Mouse (Mus musculus): ENCODE measurements around the gene Tmeff2. TPM values are rescaled to one million over a fixed set of nuclear protein-coding genes. Genes with fewer than 3 reads are reported as not detected.

The Tmeff2 gene
- polyA plus RNA-seq, 1 experiment from 2014 or later = 1.7 TPM

- H3K4me2 ChIP-seq = no peak overlapping the region
- no peak overlapping the region for H3K9ac ChIP-seq (ENCODE audit: low read depth, low read length)
- H3K9me3 ChIP-seq (replicated peaks; ENCODE audit: control insufficient read depth, low read length) = no peaks in the 10 kb centered on the region
- no peak overlapping the region for H3K4me3 ChIP-seq (ENCODE audit: low read depth, low read length)
- ATAC-seq (replicated peaks; ENCODE audit: insufficient number of reproducible peaks, low FRiP score, low TSS enrichment) = no peak
- H3K27me3 ChIP-seq (ENCODE audit: control insufficient read depth, insufficient read depth, low read length) = no peaks in the 10 kb centered on the region
- 71% methylated on average over 3 of the region's 3 CpGs for WGBS (ENCODE audit: insufficient replicate concordance)
- H3K27ac ChIP-seq (ENCODE audit: low read depth, low read length) = no peak overlapping the region
- H3K36me3 ChIP-seq (ENCODE audit: control insufficient read depth, insufficient read depth, low read length) = no peaks in the 10 kb centered on the region
- no peaks in the 10 kb centered on the region for H3K4me1 ChIP-seq (ENCODE audit: control insufficient read depth, insufficient read depth, low read length)
These were observed 99.3 kb downstream of the Tmeff2 start for GRCm38 (mm10) chr1:50999793-51000192.

DNA sequence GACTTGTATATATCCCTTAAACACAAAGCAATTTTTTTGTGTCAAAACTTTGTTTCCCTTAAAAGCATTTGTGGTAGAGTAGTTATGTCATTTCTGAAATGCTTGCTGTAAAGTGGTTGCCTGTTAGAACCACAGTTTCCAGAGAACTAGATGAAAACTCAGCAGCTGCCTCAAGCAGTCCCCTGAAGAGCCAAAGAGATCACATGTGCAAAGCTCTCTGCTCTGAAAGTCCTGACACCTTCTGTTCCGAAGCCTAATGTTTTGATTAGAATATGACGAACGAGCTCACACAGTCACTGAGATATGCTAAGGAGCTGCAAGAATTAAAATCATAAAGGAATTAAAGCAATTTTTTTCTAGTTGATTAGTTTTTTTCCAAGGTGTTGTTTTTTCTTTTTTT is 107.9 kb downstream of the Tmeff2 start:
- Histone ChIP-seq H3K9me3 (replicated peaks; ENCODE audit: control insufficient read depth, low read length) (no peaks in the 10 kb centered on the region), H3K4me2 (no peak overlapping the region), H3K9ac (ENCODE audit: low read depth, low read length) (no peak overlapping the region), H3K27me3 (ENCODE audit: control insufficient read depth, insufficient read depth, low read length) (no peaks in the 10 kb centered on the region), H3K27ac (ENCODE audit: low read depth, low read length) (no peak overlapping the region), H3K4me1 (ENCODE audit: control insufficient read depth, insufficient read depth, low read length) (no peaks in the 10 kb centered on the region), H3K36me3 (ENCODE audit: control insufficient read depth, insufficient read depth, low read length) (no peaks in the 10 kb centered on the region), H3K4me3 (ENCODE audit: low read depth, low read length) (no peak overlapping the region)
- 62% methylated on average over 3 of the region's 3 CpGs for WGBS (ENCODE audit: insufficient replicate concordance)
- ATAC-seq (replicated peaks; ENCODE audit: insufficient number of reproducible peaks, low FRiP score, low TSS enrichment) = no peak

DNA sequence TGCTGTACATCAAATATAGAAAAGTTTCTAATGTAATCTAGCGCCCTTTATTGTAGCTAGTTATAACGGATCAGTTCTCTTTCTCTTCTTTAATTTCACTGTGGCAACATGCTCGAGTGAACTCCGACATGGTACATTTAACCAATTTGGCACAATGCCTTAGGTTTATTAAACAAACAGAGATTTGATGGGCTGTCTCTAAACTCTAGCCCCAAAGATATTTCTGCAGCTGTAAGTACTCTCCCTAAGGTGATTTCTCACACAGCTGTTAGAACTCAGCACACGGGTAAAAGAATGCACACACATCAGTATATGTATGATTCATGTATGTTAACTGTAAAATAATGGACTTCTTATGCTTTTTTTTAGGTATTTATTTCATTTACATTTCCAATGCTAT is 139.8 kb downstream of the Tmeff2 start:
- no peak overlapping the region for H3K4me3 ChIP-seq (ENCODE audit: low read depth, low read length)
- no peak overlapping the region for H3K9ac ChIP-seq (ENCODE audit: low read depth, low read length)
- H3K4me1 ChIP-seq (ENCODE audit: control insufficient read depth, insufficient read depth, low read length) = no peaks in the 10 kb centered on the region
- no peak overlapping the region for H3K27ac ChIP-seq (ENCODE audit: low read depth, low read length)
- WGBS (ENCODE audit: insufficient replicate concordance) = 79% methylated on average over 5 of the region's 5 CpGs
- no peaks in the 10 kb centered on the region for H3K27me3 ChIP-seq (ENCODE audit: control insufficient read depth, insufficient read depth, low read length)
- H3K36me3 ChIP-seq (ENCODE audit: control insufficient read depth, insufficient read depth, low read length) = no peaks in the 10 kb centered on the region
- ATAC-seq (replicated peaks; ENCODE audit: insufficient number of reproducible peaks, low FRiP score, low TSS enrichment) = no peak
- no peak overlapping the region for H3K4me2 ChIP-seq
- H3K9me3 ChIP-seq (replicated peaks; ENCODE audit: control insufficient read depth, low read length) = no peaks in the 10 kb centered on the region

GRCm38 (mm10) chr1:51044810-51045209 is 144.4 kb downstream of the Tmeff2 start:
- no peak overlapping the region for H3K4me2 ChIP-seq
- no peak overlapping the region for H3K27ac ChIP-seq (ENCODE audit: low read depth, low read length)
- no peaks in the 10 kb centered on the region for H3K27me3 ChIP-seq (ENCODE audit: control insufficient read depth, insufficient read depth, low read length)
- no peak for ATAC-seq (replicated peaks; ENCODE audit: insufficient number of reproducible peaks, low FRiP score, low TSS enrichment)
- no peaks in the 10 kb centered on the region for H3K4me1 ChIP-seq (ENCODE audit: control insufficient read depth, insufficient read depth, low read length)
- WGBS (ENCODE audit: insufficient replicate concordance) = 84% methylated on average over 7 of the region's 7 CpGs
- no peaks in the 10 kb centered on the region for H3K9me3 ChIP-seq (replicated peaks; ENCODE audit: control insufficient read depth, low read length)
- no peaks in the 10 kb centered on the region for H3K36me3 ChIP-seq (ENCODE audit: control insufficient read depth, insufficient read depth, low read length)
- H3K4me3 ChIP-seq (ENCODE audit: low read depth, low read length) = no peak overlapping the region
- H3K9ac ChIP-seq (ENCODE audit: low read depth, low read length) = no peak overlapping the region

- Histone ChIP-seq H3K36me3 (ENCODE audit: control insufficient read depth, insufficient read depth, low read length) (no peaks in the 10 kb centered on the region), H3K4me2 (no peak overlapping the region), H3K4me1 (ENCODE audit: control insufficient read depth, insufficient read depth, low read length) (no peaks in the 10 kb centered on the region), H3K9ac (ENCODE audit: low read depth, low read length) (no peak overlapping the region), H3K4me3 (ENCODE audit: low read depth, low read length) (no peak overlapping the region), H3K27me3 (ENCODE audit: control insufficient read depth, insufficient read depth, low read length) (no peaks in the 10 kb centered on the region), H3K9me3 (replicated peaks; ENCODE audit: control insufficient read depth, low read length) (no peaks in the 10 kb centered on the region), H3K27ac (ENCODE audit: low read depth, low read length) (no peak overlapping the region)
- no peak for ATAC-seq (replicated peaks; ENCODE audit: insufficient number of reproducible peaks, low FRiP score, low TSS enrichment)
These were observed 164.1 kb downstream of the Tmeff2 start for GRCm38 (mm10) chr1:51064549-51064948.

DNA sequence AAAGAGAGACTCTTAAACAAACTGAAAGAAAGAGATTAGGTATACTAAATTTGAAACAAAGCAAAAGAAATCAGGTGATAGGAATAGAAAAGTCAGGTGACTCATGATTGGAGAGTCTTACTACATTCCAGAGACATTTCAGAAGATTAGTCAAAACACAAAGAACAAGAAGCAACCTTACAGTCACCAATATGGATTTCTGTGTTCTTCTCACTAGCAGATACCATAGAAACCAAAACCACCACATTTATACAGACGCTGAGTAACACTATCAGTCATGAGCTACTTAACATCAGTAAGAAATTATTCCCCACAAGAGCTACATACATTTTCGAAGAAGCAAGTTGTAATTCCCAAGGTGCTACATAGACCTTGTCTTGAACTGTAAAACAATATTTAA is 165.2 kb downstream of the Tmeff2 start:
- no peaks in the 10 kb centered on the region for H3K36me3 ChIP-seq (ENCODE audit: control insufficient read depth, insufficient read depth, low read length)
- ATAC-seq (replicated peaks; ENCODE audit: insufficient number of reproducible peaks, low FRiP score, low TSS enrichment) = no peak
- no peak overlapping the region for H3K4me2 ChIP-seq
- no peak overlapping the region for H3K27ac ChIP-seq (ENCODE audit: low read depth, low read length)
- no peak overlapping the region for H3K4me3 ChIP-seq (ENCODE audit: low read depth, low read length)
- H3K27me3 ChIP-seq (ENCODE audit: control insufficient read depth, insufficient read depth, low read length) = no peaks in the 10 kb centered on the region
- 85% methylated on average over 2 of the region's 2 CpGs for WGBS (ENCODE audit: insufficient replicate concordance)
- H3K9ac ChIP-seq (ENCODE audit: low read depth, low read length) = no peak overlapping the region
- H3K4me1 ChIP-seq (ENCODE audit: control insufficient read depth, insufficient read depth, low read length) = no peaks in the 10 kb centered on the region
- H3K9me3 ChIP-seq (replicated peaks; ENCODE audit: control insufficient read depth, low read length) = no peaks in the 10 kb centered on the region

DNA sequence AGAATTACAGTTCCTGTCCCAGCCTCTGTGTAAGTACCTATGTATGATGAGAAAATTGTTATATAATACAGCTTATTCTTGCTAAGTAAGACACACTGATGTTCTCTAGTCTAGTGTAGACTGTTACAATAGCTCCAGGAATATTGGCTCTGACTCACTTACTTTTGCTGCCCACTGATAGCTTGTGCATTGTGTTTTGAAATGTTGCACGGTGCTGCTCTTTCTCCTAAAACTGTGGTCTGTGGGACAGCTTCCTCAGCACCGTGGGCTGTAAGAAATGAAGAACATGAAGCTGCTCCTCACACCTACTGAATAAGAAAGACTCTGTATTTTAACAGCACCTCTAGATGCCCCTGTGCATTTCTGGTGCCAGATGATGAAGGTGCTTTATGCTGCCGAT is 168.4 kb downstream of the Tmeff2 start:
- 73% methylated on average over 3 of the region's 3 CpGs for WGBS (ENCODE audit: insufficient replicate concordance)
- H3K27ac ChIP-seq (ENCODE audit: low read depth, low read length) = no peak overlapping the region
- no peaks in the 10 kb centered on the region for H3K4me1 ChIP-seq (ENCODE audit: control insufficient read depth, insufficient read depth, low read length)
- H3K9me3 ChIP-seq (replicated peaks; ENCODE audit: control insufficient read depth, low read length) = no peaks in the 10 kb centered on the region
- H3K36me3 ChIP-seq (ENCODE audit: control insufficient read depth, insufficient read depth, low read length) = no peaks in the 10 kb centered on the region
- no peak overlapping the region for H3K4me3 ChIP-seq (ENCODE audit: low read depth, low read length)
- no peak for ATAC-seq (replicated peaks; ENCODE audit: insufficient number of reproducible peaks, low FRiP score, low TSS enrichment)
- no peak overlapping the region for H3K9ac ChIP-seq (ENCODE audit: low read depth, low read length)
- no peaks in the 10 kb centered on the region for H3K27me3 ChIP-seq (ENCODE audit: control insufficient read depth, insufficient read depth, low read length)
- no peak overlapping the region for H3K4me2 ChIP-seq

GRCm38 (mm10) chr1:51069288-51069687 is 168.8 kb downstream of the Tmeff2 start:
- no peak for ATAC-seq (replicated peaks; ENCODE audit: insufficient number of reproducible peaks, low FRiP score, low TSS enrichment)

GRCm38 (mm10) chr1:51074076-51074475 is 173.6 kb downstream of the Tmeff2 start:
- no peaks in the 10 kb centered on the region for H3K4me1 ChIP-seq (ENCODE audit: control insufficient read depth, insufficient read depth, low read length)
- no peak overlapping the region for H3K27ac ChIP-seq (ENCODE audit: low read depth, low read length)
- no peaks in the 10 kb centered on the region for H3K36me3 ChIP-seq (ENCODE audit: control insufficient read depth, insufficient read depth, low read length)
- no peak for ATAC-seq (replicated peaks; ENCODE audit: insufficient number of reproducible peaks, low FRiP score, low TSS enrichment)
- no peaks in the 10 kb centered on the region for H3K9me3 ChIP-seq (replicated peaks; ENCODE audit: control insufficient read depth, low read length)
- no peak overlapping the region for H3K9ac ChIP-seq (ENCODE audit: low read depth, low read length)
- H3K4me3 ChIP-seq (ENCODE audit: low read depth, low read length) = no peak overlapping the region
- no peak overlapping the region for H3K4me2 ChIP-seq
- H3K27me3 ChIP-seq (ENCODE audit: control insufficient read depth, insufficient read depth, low read length) = no peaks in the 10 kb centered on the region
- 84% methylated on average over 3 of the region's 3 CpGs for WGBS (ENCODE audit: insufficient replicate concordance)

More at GRCm38 (mm10) chr1:51069288-51069687, 168.8 kb downstream of the Tmeff2 start:
- Histone ChIP-seq H3K27ac (ENCODE audit: low read depth, low read length) (no peak overlapping the region), H3K36me3 (ENCODE audit: control insufficient read depth, insufficient read depth, low read length) (no peaks in the 10 kb centered on the region), H3K4me2 (no peak overlapping the region), H3K27me3 (ENCODE audit: control insufficient read depth, insufficient read depth, low read length) (no peaks in the 10 kb centered on the region), H3K4me3 (ENCODE audit: low read depth, low read length) (no peak overlapping the region), H3K4me1 (ENCODE audit: control insufficient read depth, insufficient read depth, low read length) (no peaks in the 10 kb centered on the region), H3K9ac (ENCODE audit: low read depth, low read length) (no peak overlapping the region), H3K9me3 (replicated peaks; ENCODE audit: control insufficient read depth, low read length) (no peaks in the 10 kb centered on the region)
- WGBS (ENCODE audit: insufficient replicate concordance) = 72% methylated on average over 2 of the region's 2 CpGs
